Mouse (Mus musculus) heart, postnatal 0 days (tissue): Measurements from ENCODE around the gene Mamdc4. TPM values are rescaled to one million over a fixed set of nuclear protein-coding genes. Genes with fewer than 3 reads are reported as not detected.

ENCODE experiments used
- ATAC-seq: fragments of 200-750 bp; cut with Nextera tagmentation; 2 replicates; pipeline ENCODE4 v1.8.0; 2017; ENCODE audit warnings: low read depth, moderate number of reproducible peaks, moderate library complexity; ENCODE audit not compliant: insufficient read depth
- DNase-seq: peaks from one replicate; pipeline ENCODE4 v3.0.0-alpha.2; 2016; ENCODE audit warnings: low spot score
- H3K27ac ChIP-seq: fragments of 300-500 bp; sonication (generic); 2 replicates; pipeline ENCODE4 v1.5.1; 2014; ENCODE audit warnings: low read depth, mild to moderate bottlenecking
- H3K27me3 ChIP-seq: fragments of 300-500 bp; sonication (generic); 2 replicates; pipeline ENCODE4 v1.6.1; 2014; ENCODE audit warnings: low read length, mixed read lengths; ENCODE audit not compliant: control insufficient read depth, insufficient read depth
- H3K36me3 ChIP-seq: fragments of 300-500 bp; sonication (generic); replicated peaks from 2 replicates; pipeline ENCODE4 v1.6.1; 2014; ENCODE audit warnings: low read length, mixed read lengths; ENCODE audit not compliant: control insufficient read depth, insufficient read depth
- H3K4me1 ChIP-seq: fragments of 300-500 bp; sonication (generic); 2 replicates; pipeline ENCODE4 v1.6.1; 2014; ENCODE audit warnings: antibody characterized with exemption; ENCODE audit not compliant: control insufficient read depth, insufficient read depth
- H3K4me2 ChIP-seq: fragments of 300-500 bp; sonication (generic); 2 replicates; pipeline ENCODE4 v1.6.1; 2014; ENCODE audit warnings: low read depth, mild to moderate bottlenecking, low read length, moderate library complexity
- H3K4me3 ChIP-seq: fragments of 300-500 bp; sonication (generic); 2 replicates; pipeline ENCODE4 v1.5.1; 2014; ENCODE audit warnings: low read depth, low read length
- H3K9ac ChIP-seq: fragments of 300-500 bp; sonication (generic); replicated peaks from 2 replicates; pipeline ENCODE4 v1.6.1; 2014; ENCODE audit warnings: low read depth, low read length, mixed read lengths
- H3K9me3 ChIP-seq: fragments of 300-500 bp; sonication (generic); replicated peaks from 2 replicates; pipeline ENCODE4 v1.6.1; 2016; ENCODE audit warnings: low read length; ENCODE audit not compliant: control insufficient read depth
- CTCF ChIP-seq: IDR thresholded peaks from 2 replicates; pipeline ENCODE4 v1.5.1; 2016; ENCODE audit warnings: antibody characterized with exemption, control low read depth, low read depth
- EP300 ChIP-seq: IDR thresholded peaks from 2 replicates; pipeline ENCODE4 v1.6.1; 2016; ENCODE audit warnings: antibody characterized with exemption, low read depth
- WGBS: fragments of 180-500 bp; shearing (Covaris S2); extraction: QIAGEN DNeasy Blood & Tissue Kit; methylation state at CpG from one replicate; pipeline ENCODE4 v1.1.7; 2014; 5-methylcytosine and 5-hydroxymethylcytosine counted together
- polyA plus RNA-seq: library from polyadenylated mRNA; unstranded; fragments of >200 nt; fragmentation: Nextera tagmentation; extraction: Ambion mirVana; gene quantifications from 2 replicates; pipeline ENCODE4 v1.2.1, GENCODE M21; 2015
- total RNA-seq: library from RNA; depleted of rRNA; stranded (reverse); fragments of >200 nt; gene quantifications from 2 replicates; pipeline ENCODE4 v1.2.3, GENCODE M21; 2014; ENCODE audit warnings: low replicate concordance

Gene Mamdc4
- total and polyA plus RNA-seq, 2 experiments from 2014 or later, result 0.14 to 1.7 TPM

DNA sequence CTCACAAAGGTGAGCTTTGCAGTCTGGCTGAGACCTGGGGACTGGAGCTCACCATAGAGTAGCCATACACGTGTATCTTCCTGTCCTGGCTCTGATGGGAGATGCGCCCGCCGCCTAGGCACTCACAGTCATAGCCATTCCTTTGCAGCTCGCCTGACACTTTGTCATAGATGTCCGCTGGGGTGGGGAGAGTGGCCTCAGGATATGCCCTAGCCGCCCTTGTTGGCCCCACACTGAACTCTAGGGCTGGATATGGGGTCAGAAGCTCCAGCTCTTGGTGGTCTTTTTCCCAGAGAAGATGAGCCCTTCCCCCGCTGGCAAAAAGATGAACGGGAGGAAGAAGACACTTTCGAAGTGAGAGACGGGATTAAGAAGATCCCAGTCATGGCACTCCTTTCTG lies 509 bp downstream of the Mamdc4 start:
- Histone ChIP-seq H3K9me3 (no peaks in the 10 kb centered on the region), H3K4me2 (peak overlapping the region; percentile 88), H3K27ac (peak overlapping the region; percentile 81; the same call in 1 of the 2 replicates), H3K4me3 (peak overlapping the region; percentile 61), H3K4me1 (peaks cover 21% of the 10 kb centered on the region), H3K9ac (peak overlapping the region; percentile 57), H3K27me3 (peaks cover 33% of the 10 kb centered on the region), H3K36me3 (peaks cover 12% of the 10 kb centered on the region; the same call in 1 of the 2 replicates)
- DNase-seq (no peak), ATAC-seq (no peak)
- no peak for TF ChIP-seq EP300
- WGBS, result 15% methylated on average over 11 of the region's 11 CpGs

DNA sequence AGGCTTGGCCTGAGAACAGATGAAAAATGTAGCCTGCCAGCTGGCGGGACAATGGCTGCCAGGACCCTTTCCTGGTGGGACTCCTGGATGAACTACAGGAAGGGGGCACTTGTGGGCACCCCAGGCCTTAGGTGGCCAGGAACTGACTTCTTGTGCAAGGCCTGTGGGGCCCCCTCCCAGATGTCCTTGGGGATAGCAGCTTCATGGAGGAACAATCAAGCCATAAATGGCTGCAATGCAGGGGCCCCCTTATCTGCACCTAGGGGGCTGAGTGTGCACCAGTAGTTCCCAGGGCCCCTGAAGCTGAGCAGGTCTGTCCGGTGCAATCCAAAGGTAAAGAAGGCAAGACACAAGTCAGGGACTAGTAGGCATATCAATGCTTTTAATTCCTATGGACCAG lies 1.6 kb downstream of the Mamdc4 start:
- no peaks in the 10 kb centered on the region for H3K9me3 ChIP-seq
- no peak for ATAC-seq
- H3K9ac ChIP-seq, result no peak overlapping the region
- TF ChIP-seq CTCF (no peak), EP300 (no peak)
- 78% methylated on average over 2 of the region's 2 CpGs for WGBS
- no peak overlapping the region for H3K4me2 ChIP-seq
- H3K27me3 ChIP-seq, result peaks cover 22% of the 10 kb centered on the region
- DNase-seq, result no peak
- H3K36me3 ChIP-seq, result peaks cover 17% of the 10 kb centered on the region
- H3K4me3 ChIP-seq, result no peak overlapping the region
- H3K4me1 ChIP-seq, result peaks cover 21% of the 10 kb centered on the region
- H3K27ac ChIP-seq, result no peak overlapping the region

DNA sequence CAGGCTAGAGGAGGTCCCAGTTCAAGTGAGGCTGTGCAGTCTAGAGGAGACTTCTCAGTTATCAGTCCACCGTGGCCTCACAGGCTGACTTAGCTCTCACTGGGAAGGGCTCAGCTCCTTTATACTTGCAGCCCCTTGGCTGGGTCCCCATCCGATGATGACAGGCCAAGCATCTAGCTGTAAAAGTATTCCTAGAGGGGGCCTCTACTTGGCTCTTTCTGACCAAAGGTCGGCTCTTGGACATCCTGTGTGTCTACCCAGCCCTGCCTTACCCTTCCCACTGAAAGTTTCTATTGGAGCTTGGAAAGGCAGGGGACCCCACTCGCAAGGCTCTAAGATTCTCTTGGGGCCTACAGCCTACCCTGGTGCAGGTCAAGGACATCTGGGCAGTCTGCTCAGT lies 3.4 kb downstream of the Mamdc4 start:
- H3K36me3 ChIP-seq, result peaks cover 18% of the 10 kb centered on the region
- no peak overlapping the region for H3K4me2 ChIP-seq
- H3K27me3 ChIP-seq, result peaks cover 4% of the 10 kb centered on the region
- H3K27ac ChIP-seq, result no peak overlapping the region
- no peaks in the 10 kb centered on the region for H3K9me3 ChIP-seq
- TF ChIP-seq CTCF (no peak), EP300 (no peak)
- no peak for ATAC-seq
- DNase-seq, result no peak
- H3K9ac ChIP-seq, result no peak overlapping the region
- H3K4me1 ChIP-seq, result peaks cover 13% of the 10 kb centered on the region
- H3K4me3 ChIP-seq, result no peak overlapping the region
- 81% methylated on average over 4 of the region's 4 CpGs for WGBS

DNA sequence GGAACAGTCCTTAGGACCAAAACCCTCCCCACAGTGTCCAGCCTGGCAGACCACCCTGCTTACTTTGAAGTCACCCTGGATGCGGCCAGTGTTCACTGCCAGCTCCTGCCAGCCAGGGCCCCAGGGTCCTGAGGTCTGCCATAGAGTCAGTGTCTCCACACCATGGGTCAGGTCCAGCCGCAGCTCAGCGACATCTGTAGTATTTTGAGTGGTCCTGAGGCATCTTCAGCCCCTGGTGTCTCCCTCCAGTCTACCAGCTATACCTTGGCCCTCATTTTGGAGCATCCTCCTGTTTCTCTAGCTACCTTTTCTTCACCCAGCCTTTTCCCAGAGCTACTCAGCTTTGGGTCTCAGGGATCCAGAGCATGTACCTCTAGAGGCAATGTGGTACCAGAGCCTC lies 5.3 kb downstream of the Mamdc4 start:
- no peak for ATAC-seq
- H3K4me3 ChIP-seq, result no peak overlapping the region
- WGBS, result 98% methylated on average over 3 of the region's 3 CpGs
- no peak overlapping the region for H3K4me2 ChIP-seq
- H3K9me3 ChIP-seq, result no peaks in the 10 kb centered on the region
- no peaks in the 10 kb centered on the region for H3K27me3 ChIP-seq
- no peak overlapping the region for H3K27ac ChIP-seq
- H3K36me3 ChIP-seq, result peaks cover 35% of the 10 kb centered on the region
- no peak for TF ChIP-seq CTCF
- no peak for TF ChIP-seq EP300
- no peak for DNase-seq
- no peak overlapping the region for H3K9ac ChIP-seq
- H3K4me1 ChIP-seq, result peaks cover 7% of the 10 kb centered on the region

DNA sequence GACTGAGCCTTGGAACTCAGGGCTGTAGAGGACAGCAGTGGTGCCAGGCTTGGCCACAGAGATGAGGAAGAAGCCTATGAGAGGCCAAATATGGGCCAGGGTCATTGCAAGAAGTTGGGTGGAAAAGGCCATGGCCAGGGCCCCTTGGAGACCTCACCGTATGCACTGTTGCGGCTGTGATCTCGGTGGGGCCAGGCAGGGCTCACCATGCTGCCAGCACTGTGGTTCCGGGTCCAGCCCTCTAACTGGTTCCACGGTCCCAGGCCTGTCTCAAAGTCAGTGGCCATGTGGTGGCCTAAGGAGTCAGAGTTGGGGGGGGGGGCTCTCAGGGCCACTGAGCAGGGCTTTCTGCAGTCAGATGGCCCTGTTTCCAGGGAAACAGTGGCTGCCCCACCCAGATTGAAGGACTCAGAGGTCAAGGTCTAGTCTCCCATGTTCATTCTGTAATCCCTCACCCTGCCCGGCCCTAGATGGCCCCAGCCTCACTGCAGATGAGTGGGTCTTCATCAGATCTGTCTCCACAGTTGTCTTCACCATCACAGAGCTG lies 6.1 kb downstream of the Mamdc4 start:
- H3K36me3 ChIP-seq, result peaks cover 43% of the 10 kb centered on the region
- no peak overlapping the region for H3K4me3 ChIP-seq
- no peak overlapping the region for H3K27ac ChIP-seq
- peaks cover 2% of the 10 kb centered on the region; the same call in 1 of the 2 replicates for H3K4me1 ChIP-seq
- TF ChIP-seq CTCF (no peak), EP300 (no peak)
- DNase-seq (no peak), ATAC-seq (no peak)
- WGBS, result 78% methylated on average over 6 of the region's 6 CpGs
- no peaks in the 10 kb centered on the region for H3K9me3 ChIP-seq
- H3K4me2 ChIP-seq, result no peak overlapping the region
- no peaks in the 10 kb centered on the region for H3K27me3 ChIP-seq
- no peak overlapping the region for H3K9ac ChIP-seq

DNA sequence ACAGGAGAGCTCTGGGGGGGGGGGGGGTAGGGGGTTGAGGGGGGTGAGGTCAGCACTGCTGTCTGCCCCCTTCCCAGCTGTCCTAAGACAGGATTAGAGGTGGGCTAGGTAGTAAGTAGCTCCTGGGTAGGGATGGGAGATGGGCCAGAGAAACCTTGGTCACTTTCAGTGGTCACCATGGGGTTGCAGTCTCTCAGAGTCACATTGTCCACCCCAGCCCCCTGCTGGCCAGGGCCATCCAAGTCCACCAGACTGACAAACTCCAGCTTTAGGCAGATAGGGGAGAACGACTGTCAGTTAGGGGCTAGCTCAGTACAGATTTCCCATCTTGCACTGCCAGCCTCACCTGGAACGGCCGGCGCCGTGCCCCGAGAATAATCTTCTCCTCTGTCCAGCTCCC lies 8.1 kb downstream of the Mamdc4 start:
- TF ChIP-seq CTCF (peak; percentile 10; the same call in 1 of the 2 replicates), EP300 (no peak)
- Histone ChIP-seq H3K36me3 (peaks cover 63% of the 10 kb centered on the region), H3K9ac (no peak overlapping the region), H3K4me3 (no peak overlapping the region), H3K9me3 (no peaks in the 10 kb centered on the region), H3K27ac (no peak overlapping the region), H3K4me2 (no peak overlapping the region), H3K27me3 (no peaks in the 10 kb centered on the region), H3K4me1 (no peaks in the 10 kb centered on the region)
- no peak for DNase-seq
- WGBS, result 79% methylated on average over 6 of the region's 6 CpGs
- ATAC-seq, result no peak
